Mouse (Mus musculus) limb, embryonic 14.5 days (tissue): ENCODE data around the gene App. TPM values are rescaled to one million over a fixed set of nuclear protein-coding genes. Genes with fewer than 3 reads are reported as not detected.

Experiments used
- ATAC-seq: fragments of 200-750 bp; cut with Nextera tagmentation; 2 replicates; pipeline ENCODE4 v1.8.0; 2017; ENCODE audit warnings: low read depth, moderate number of reproducible peaks, moderate TSS enrichment; ENCODE audit not compliant: low FRiP score
- DNase-seq: peaks from one replicate; pipeline ENCODE4 v3.0.0-alpha.2; 2015; ENCODE audit warnings: low spot score
- H3K27ac ChIP-seq: fragments of 300-500 bp; sonication (generic); replicated peaks from 2 replicates; pipeline ENCODE4 v1.5.1; 2014; ENCODE audit warnings: low read depth, mild to moderate bottlenecking, low read length, moderate library complexity, mixed read lengths
- H3K27me3 ChIP-seq: fragments of 300-500 bp; sonication (generic); 2 replicates; pipeline ENCODE4 v1.6.1; 2014; ENCODE audit warnings: low read length, mixed read lengths; ENCODE audit not compliant: control insufficient read depth, insufficient read depth
- H3K36me3 ChIP-seq: fragments of 300-500 bp; sonication (generic); 2 replicates; pipeline ENCODE4 v1.6.1; 2014; ENCODE audit warnings: mild to moderate bottlenecking, low read length, moderate library complexity, mixed read lengths; ENCODE audit not compliant: control insufficient read depth, insufficient read depth
- H3K4me1 ChIP-seq: fragments of 300-500 bp; sonication (generic); 2 replicates; pipeline ENCODE4 v1.6.1; 2014; ENCODE audit warnings: antibody characterized with exemption, low read length, mixed read lengths; ENCODE audit not compliant: control insufficient read depth, insufficient read depth
- H3K4me2 ChIP-seq: fragments of 300-500 bp; sonication (generic); replicated peaks from 2 replicates; pipeline ENCODE4 v1.6.1; 2014; ENCODE audit warnings: low read depth, mild to moderate bottlenecking, low read length, moderate library complexity; ENCODE audit not compliant: severe bottlenecking
- H3K4me3 ChIP-seq: fragments of 300-500 bp; sonication (generic); replicated peaks from 2 replicates; pipeline ENCODE4 v1.5.1; 2014; ENCODE audit warnings: low read length
- H3K9ac ChIP-seq: fragments of 300-500 bp; sonication (generic); 2 replicates; pipeline ENCODE4 v1.6.1; 2014; ENCODE audit warnings: mild to moderate bottlenecking, low read depth, low read length, moderate library complexity; ENCODE audit not compliant: severe bottlenecking
- H3K9me3 ChIP-seq: fragments of 300-500 bp; sonication (generic); 2 replicates; pipeline ENCODE4 v1.6.1; 2016; ENCODE audit warnings: low read length; ENCODE audit not compliant: control insufficient read depth
- POLR2A ChIP-seq: fragments of 200-500 bp; IDR thresholded peaks from 2 replicates; pipeline ENCODE4 v1.8.0; 2012; ENCODE audit warnings: inconsistent platforms, mild to moderate bottlenecking, moderate library complexity, borderline replicate concordance; ENCODE audit not compliant: insufficient read depth, insufficient read length; ENCODE audit errors: extremely low read depth
- WGBS: fragments of 180-500 bp; shearing (Covaris S2); extraction: QIAGEN DNeasy Blood & Tissue Kit; methylation state at CpG from one replicate; pipeline ENCODE4 v1.1.7; 2014; 5-methylcytosine and 5-hydroxymethylcytosine counted together
- polyA plus RNA-seq, 2 experiments: library from polyadenylated mRNA; depleted of rRNA in 1 of 2; stranded (reverse) in 1 of 2; unstranded in 1 of 2; fragments of >200 nt; fragmentation: Nextera tagmentation in 1 of 2; extraction: Ambion mirVana in 1 of 2; gene quantifications; 2 replicates each; pipeline versions ENCODE4 v1.2.1 to v1.2.3; 2012 to 2014

The App gene
- polyA plus RNA-seq, 2 experiments, result 206 to 326 TPM

- H3K27ac ChIP-seq, result no peak overlapping the region
- WGBS, result 94% methylated on average over 2 of the region's 2 CpGs
- H3K9me3 ChIP-seq, result no peaks in the 10 kb centered on the region
- TF ChIP-seq POLR2A, result no peak
- ATAC-seq (no peak), DNase-seq (no peak)
- no peaks in the 10 kb centered on the region for H3K27me3 ChIP-seq
- no peak overlapping the region for H3K9ac ChIP-seq
- H3K4me2 ChIP-seq, result no peak overlapping the region
- H3K4me1 ChIP-seq, result peaks cover 9% of the 10 kb centered on the region
- H3K4me3 ChIP-seq, result no peak overlapping the region
- peaks cover 8% of the 10 kb centered on the region; the same call in 1 of the 2 replicates for H3K36me3 ChIP-seq
Measured at GRCm38 (mm10) chr16:85112254-85112653, 61.3 kb downstream of the App start.

- H3K27me3 ChIP-seq, result no peaks in the 10 kb centered on the region
- DNase-seq (no peak), ATAC-seq (no peak; the same call in 1 of the 2 replicates)
- TF ChIP-seq POLR2A, result no peak
- 43% methylated on average over 13 of the region's 13 CpGs for WGBS
- no peak overlapping the region for H3K27ac ChIP-seq
- no peaks in the 10 kb centered on the region for H3K9me3 ChIP-seq
- peaks cover 20% of the 10 kb centered on the region for H3K4me1 ChIP-seq
- no peak overlapping the region for H3K4me3 ChIP-seq
- no peak overlapping the region for H3K4me2 ChIP-seq
- peaks cover 5% of the 10 kb centered on the region; the same call in 1 of the 2 replicates for H3K36me3 ChIP-seq
- no peak overlapping the region for H3K9ac ChIP-seq
Measured at GRCm38 (mm10) chr16:85110428-85110827, 63.1 kb downstream of the App start.

- WGBS, result 84% methylated on average over 7 of the region's 7 CpGs
- H3K4me1 ChIP-seq, result peaks cover 20% of the 10 kb centered on the region
- no peaks in the 10 kb centered on the region for H3K9me3 ChIP-seq
- H3K27me3 ChIP-seq, result no peaks in the 10 kb centered on the region
- H3K36me3 ChIP-seq, result no peaks in the 10 kb centered on the region
- H3K27ac ChIP-seq, result no peak overlapping the region
- ATAC-seq (no peak), DNase-seq (no peak)
- no peak for TF ChIP-seq POLR2A
- no peak overlapping the region for H3K4me3 ChIP-seq
- no peak overlapping the region for H3K4me2 ChIP-seq
- no peak overlapping the region for H3K9ac ChIP-seq
Measured at GRCm38 (mm10) chr16:85108486-85108885, 65.1 kb downstream of the App start.

- no peak for TF ChIP-seq POLR2A
- H3K27me3 ChIP-seq, result no peaks in the 10 kb centered on the region
- peaks cover 7% of the 10 kb centered on the region for H3K36me3 ChIP-seq
- H3K27ac ChIP-seq, result no peak overlapping the region
- no peak overlapping the region for H3K4me2 ChIP-seq
- DNase-seq (no peak), ATAC-seq (no peak)
- no peak overlapping the region for H3K4me3 ChIP-seq
- peaks cover 20% of the 10 kb centered on the region for H3K4me1 ChIP-seq
- no peak overlapping the region for H3K9ac ChIP-seq
- H3K9me3 ChIP-seq, result no peaks in the 10 kb centered on the region
- WGBS, result 45% methylated on average over 9 of the region's 9 CpGs
Measured at GRCm38 (mm10) chr16:85106644-85107323, 66.8 kb downstream of the App start.

GRCm38 (mm10) chr16:85105603-85106002 lies 68.0 kb downstream of the App start:
- Histone ChIP-seq H3K9ac (no peak overlapping the region), H3K9me3 (no peaks in the 10 kb centered on the region), H3K27ac (no peak overlapping the region), H3K4me2 (no peak overlapping the region), H3K27me3 (no peaks in the 10 kb centered on the region), H3K4me1 (peaks cover 15% of the 10 kb centered on the region), H3K36me3 (peaks cover 7% of the 10 kb centered on the region), H3K4me3 (no peak overlapping the region)
- no peak for TF ChIP-seq POLR2A
- ATAC-seq (no peak), DNase-seq (no peak)
- WGBS, result 65% methylated on average over 4 of the region's 4 CpGs
